Mouse (Mus musculus) kidney, postnatal 0 days (tissue): ENCODE data around the gene Lrrc2. TPM values are rescaled to one million over a fixed set of nuclear protein-coding genes. Genes with fewer than 3 reads are reported as not detected.

Source experiments
- ATAC-seq: fragments of 200-750 bp; cut with Nextera tagmentation; replicated peaks from 2 replicates; pipeline ENCODE4 v1.8.0; 2017; ENCODE audit warnings: low read depth, moderate number of reproducible peaks, moderate TSS enrichment, moderate library complexity; ENCODE audit not compliant: low FRiP score
- DNase-seq: peaks from one replicate; pipeline ENCODE4 v3.0.0-alpha.2; 2016; ENCODE audit warnings: low spot score
- H3K27ac ChIP-seq: fragments of 300-500 bp; sonication (generic); 2 replicates; pipeline ENCODE4 v1.5.1; 2014; ENCODE audit warnings: mild to moderate bottlenecking
- H3K27me3 ChIP-seq: fragments of 300-500 bp; sonication (generic); 2 replicates; pipeline ENCODE4 v1.6.1; 2014; ENCODE audit warnings: low read length, mixed read lengths; ENCODE audit not compliant: insufficient read depth
- H3K36me3 ChIP-seq: fragments of 300-500 bp; sonication (generic); 2 replicates; pipeline ENCODE4 v1.6.1; 2014; ENCODE audit warnings: low read length, mixed read lengths; ENCODE audit not compliant: insufficient read depth
- H3K4me1 ChIP-seq: fragments of 300-500 bp; sonication (generic); replicated peaks from 2 replicates; pipeline ENCODE4 v1.6.1; 2014; ENCODE audit warnings: antibody characterized with exemption, low read length, mixed read lengths; ENCODE audit not compliant: insufficient read depth
- H3K4me2 ChIP-seq: fragments of 300-500 bp; sonication (generic); 2 replicates; pipeline ENCODE4 v1.6.1; 2014; ENCODE audit warnings: mild to moderate bottlenecking, low read length, moderate library complexity, mixed read lengths
- H3K4me3 ChIP-seq: fragments of 300-500 bp; sonication (generic); replicated peaks from 2 replicates; pipeline ENCODE4 v1.5.1; 2014; ENCODE audit warnings: low read depth, low read length
- H3K9ac ChIP-seq: fragments of 300-500 bp; sonication (generic); 2 replicates; pipeline ENCODE4 v1.6.1; 2014; ENCODE audit warnings: low read depth, low read length
- H3K9me3 ChIP-seq: fragments of 300-500 bp; sonication (generic); replicated peaks from 2 replicates; pipeline ENCODE4 v1.6.1; 2016; ENCODE audit warnings: low read length, inconsistent platforms, mixed read lengths
- CTCF ChIP-seq: IDR thresholded peaks from 2 replicates; pipeline ENCODE4 v1.5.1; 2016; ENCODE audit warnings: antibody characterized with exemption, low read depth, mild to moderate bottlenecking, moderate library complexity
- WGBS: fragments of 180-500 bp; shearing (Covaris S2); extraction: QIAGEN DNeasy Blood & Tissue Kit; methylation state at CpG from one replicate; pipeline ENCODE4 v1.1.7; 2014; 5-methylcytosine and 5-hydroxymethylcytosine counted together
- polyA plus RNA-seq: library from polyadenylated mRNA; unstranded; fragments of >200 nt; fragmentation: Nextera tagmentation; extraction: Ambion mirVana; gene quantifications from 2 replicates; pipeline ENCODE4 v1.2.1, GENCODE M21; 2015

Gene Lrrc2
- polyA plus RNA-seq, 1 experiment from 2014 or later, result 0.51 TPM

DNA sequence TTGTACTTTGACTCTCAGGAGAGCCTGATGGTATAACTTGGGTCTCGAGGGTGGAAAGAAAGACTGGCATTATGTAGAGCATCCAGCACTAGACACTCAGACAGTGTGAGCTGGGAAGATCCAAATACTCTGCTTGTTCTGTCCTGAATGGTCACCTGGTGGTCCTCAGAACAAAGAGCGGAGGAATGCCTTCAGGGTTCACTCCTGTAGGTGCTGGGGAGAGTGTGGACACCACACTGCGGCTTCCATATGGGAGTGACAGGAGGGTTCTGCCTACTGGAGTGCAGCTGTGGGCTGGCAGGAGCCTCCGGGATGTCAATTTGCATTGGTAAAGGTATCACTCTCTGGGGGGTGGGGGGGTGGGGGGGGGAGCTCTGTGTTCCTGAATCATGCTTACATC lies 31.0 kb downstream of the Lrrc2 start:
- no peak overlapping the region for H3K4me3 ChIP-seq
- H3K9me3 ChIP-seq, result no peaks in the 10 kb centered on the region
- H3K27ac ChIP-seq, result no peak overlapping the region
- no peaks in the 10 kb centered on the region for H3K27me3 ChIP-seq
- no peaks in the 10 kb centered on the region for H3K4me1 ChIP-seq
- H3K4me2 ChIP-seq, result no peak overlapping the region
- WGBS, result 68% methylated on average over 4 of the region's 4 CpGs
- no peak for ATAC-seq
- no peak overlapping the region for H3K9ac ChIP-seq
- no peak for DNase-seq
- H3K36me3 ChIP-seq, result no peaks in the 10 kb centered on the region
- TF ChIP-seq CTCF, result no peak

DNA sequence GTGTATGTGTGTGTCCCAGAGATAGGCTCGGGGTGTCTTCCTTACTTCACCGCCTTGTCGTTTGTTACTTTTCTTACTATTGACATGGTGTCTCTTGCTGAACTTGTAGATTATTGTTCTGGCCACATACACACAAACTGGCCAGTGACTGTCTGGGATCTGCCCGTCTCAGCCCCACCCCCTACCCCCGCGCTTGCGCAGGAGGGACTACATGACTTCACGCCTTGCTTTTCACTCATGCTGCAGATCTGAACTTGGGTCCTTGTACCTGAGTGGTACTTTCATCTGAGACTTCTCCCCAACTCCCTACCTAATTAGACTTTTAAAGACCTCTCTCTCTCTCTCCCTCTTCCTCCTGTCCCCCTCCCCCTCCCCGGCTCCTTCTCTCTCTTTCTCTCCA lies 32.8 kb downstream of the Lrrc2 start:
- ATAC-seq (no peak), DNase-seq (no peak)
- no peak overlapping the region for H3K27ac ChIP-seq
- no peaks in the 10 kb centered on the region for H3K4me1 ChIP-seq
- H3K36me3 ChIP-seq, result no peaks in the 10 kb centered on the region
- no peaks in the 10 kb centered on the region for H3K27me3 ChIP-seq
- no peak overlapping the region for H3K9ac ChIP-seq
- no peak overlapping the region for H3K4me3 ChIP-seq
- no peaks in the 10 kb centered on the region for H3K9me3 ChIP-seq
- TF ChIP-seq CTCF, result no peak
- WGBS, result 92% methylated on average over 9 of the region's 9 CpGs
- H3K4me2 ChIP-seq, result no peak overlapping the region

- no peaks in the 10 kb centered on the region for H3K36me3 ChIP-seq
- H3K4me1 ChIP-seq, result no peaks in the 10 kb centered on the region
- H3K27ac ChIP-seq, result no peak overlapping the region
- no peaks in the 10 kb centered on the region for H3K27me3 ChIP-seq
- no peak for DNase-seq
- ATAC-seq, result no peak
- no peak for TF ChIP-seq CTCF
- no peak overlapping the region for H3K4me2 ChIP-seq
- H3K4me3 ChIP-seq, result no peak overlapping the region
- WGBS, result 92% methylated on average over 5 of the region's 5 CpGs
- no peak overlapping the region for H3K9ac ChIP-seq
- no peaks in the 10 kb centered on the region for H3K9me3 ChIP-seq
These were observed 34.2 kb downstream of the Lrrc2 start for GRCm38 (mm10) chr9:110985541-110985940.

DNA sequence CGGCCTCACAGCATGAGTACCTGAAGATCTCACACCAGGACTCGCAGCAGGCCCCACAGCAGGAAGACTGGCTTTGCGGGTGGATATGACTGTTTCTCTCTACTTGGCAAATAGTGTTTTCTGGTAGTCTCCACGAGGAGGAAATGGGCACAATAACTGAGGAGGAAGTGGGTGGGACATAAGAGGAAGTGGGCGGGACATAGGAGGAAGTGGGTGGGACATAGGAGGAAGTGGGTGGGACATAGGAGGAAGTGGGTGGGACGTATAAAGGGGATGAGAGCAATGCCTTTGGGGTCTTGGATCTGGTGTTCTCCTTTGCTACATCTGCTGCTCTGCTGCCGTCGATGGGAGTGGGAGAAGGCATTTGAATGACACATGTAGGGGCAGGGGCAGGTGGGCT lies 34.6 kb downstream of the Lrrc2 start:
- H3K27ac ChIP-seq, result no peak overlapping the region
- WGBS, result 86% methylated on average over 8 of the region's 8 CpGs
- H3K27me3 ChIP-seq, result no peaks in the 10 kb centered on the region
- no peaks in the 10 kb centered on the region for H3K4me1 ChIP-seq
- no peaks in the 10 kb centered on the region for H3K36me3 ChIP-seq
- TF ChIP-seq CTCF, result no peak
- ATAC-seq (no peak), DNase-seq (no peak)
- no peak overlapping the region for H3K4me2 ChIP-seq
- no peak overlapping the region for H3K9ac ChIP-seq
- H3K9me3 ChIP-seq, result no peaks in the 10 kb centered on the region
- H3K4me3 ChIP-seq, result no peak overlapping the region

DNA sequence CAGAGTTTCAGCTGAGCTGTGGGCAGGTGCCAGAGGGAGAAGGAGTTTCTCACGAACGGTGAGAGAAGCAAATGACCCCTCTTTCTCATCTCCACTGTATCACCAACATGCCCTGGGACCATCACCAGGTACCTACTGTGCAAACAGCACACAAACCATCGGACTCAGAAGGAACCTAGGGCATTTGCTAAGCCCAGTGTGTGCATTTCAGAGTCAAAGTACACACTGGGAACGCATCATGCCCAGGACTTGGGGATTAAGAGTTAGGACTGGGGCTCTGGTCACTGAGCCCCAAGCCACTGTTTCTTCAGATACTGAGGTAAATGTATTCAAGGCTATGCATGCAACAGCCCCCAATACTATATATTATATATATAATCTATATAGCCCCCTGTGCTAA lies 36.0 kb downstream of the Lrrc2 start:
- H3K27ac ChIP-seq, result no peak overlapping the region
- H3K4me1 ChIP-seq, result no peaks in the 10 kb centered on the region
- no peak for DNase-seq
- H3K9me3 ChIP-seq, result no peaks in the 10 kb centered on the region
- H3K27me3 ChIP-seq, result no peaks in the 10 kb centered on the region
- WGBS, result 82% methylated on average over 4 of the region's 4 CpGs
- no peaks in the 10 kb centered on the region for H3K36me3 ChIP-seq
- H3K9ac ChIP-seq, result no peak overlapping the region
- TF ChIP-seq CTCF, result no peak
- ATAC-seq, result no peak
- no peak overlapping the region for H3K4me2 ChIP-seq
- H3K4me3 ChIP-seq, result no peak overlapping the region

DNA sequence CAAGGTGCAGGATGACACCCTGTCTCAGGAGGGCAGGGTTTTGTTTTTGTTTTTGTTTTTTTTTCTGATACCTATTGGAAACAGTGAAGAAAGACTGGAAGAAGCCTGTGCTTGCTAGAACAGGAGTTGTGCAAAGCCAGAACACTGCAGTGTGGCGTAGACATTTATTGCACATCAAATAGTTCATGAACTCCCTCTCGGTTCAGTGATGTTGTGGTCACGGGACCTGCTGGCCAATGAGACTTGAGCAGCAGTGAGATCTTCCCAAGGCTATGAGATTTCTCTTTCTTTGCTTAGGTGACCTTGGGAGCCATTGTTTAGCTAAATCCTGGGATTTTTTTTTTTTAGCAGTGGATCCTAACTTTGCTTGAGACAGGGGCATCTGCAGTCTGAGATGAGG lies 36.7 kb downstream of the Lrrc2 start:
- Histone ChIP-seq H3K27ac (no peak overlapping the region), H3K9me3 (no peaks in the 10 kb centered on the region), H3K4me1 (no peaks in the 10 kb centered on the region), H3K4me3 (no peak overlapping the region), H3K27me3 (no peaks in the 10 kb centered on the region), H3K36me3 (no peaks in the 10 kb centered on the region), H3K4me2 (no peak overlapping the region), H3K9ac (no peak overlapping the region)
- WGBS, result 57% methylated on average over 3 of the region's 3 CpGs
- ATAC-seq (no peak), DNase-seq (no peak)
- no peak for TF ChIP-seq CTCF

GRCm38 (mm10) chr9:110989141-110989540 lies 37.8 kb downstream of the Lrrc2 start:
- ATAC-seq, result no peak
- Histone ChIP-seq H3K9ac (no peak overlapping the region), H3K4me2 (no peak overlapping the region), H3K27me3 (no peaks in the 10 kb centered on the region), H3K9me3 (no peaks in the 10 kb centered on the region), H3K4me3 (no peak overlapping the region), H3K4me1 (no peaks in the 10 kb centered on the region), H3K27ac (no peak overlapping the region), H3K36me3 (no peaks in the 10 kb centered on the region)
- TF ChIP-seq CTCF, result no peak
- WGBS, result 56% methylated on average over 4 of the region's 4 CpGs
- DNase-seq, result no peak
